Mouse (Mus musculus): ENCODE measurements around the gene Itpa. TPM values are rescaled to one million over a fixed set of nuclear protein-coding genes. Genes with fewer than 3 reads are reported as not detected.

Itpa gene
- polyA plus RNA-seq, 1 experiment = 26.1 TPM

DNA sequence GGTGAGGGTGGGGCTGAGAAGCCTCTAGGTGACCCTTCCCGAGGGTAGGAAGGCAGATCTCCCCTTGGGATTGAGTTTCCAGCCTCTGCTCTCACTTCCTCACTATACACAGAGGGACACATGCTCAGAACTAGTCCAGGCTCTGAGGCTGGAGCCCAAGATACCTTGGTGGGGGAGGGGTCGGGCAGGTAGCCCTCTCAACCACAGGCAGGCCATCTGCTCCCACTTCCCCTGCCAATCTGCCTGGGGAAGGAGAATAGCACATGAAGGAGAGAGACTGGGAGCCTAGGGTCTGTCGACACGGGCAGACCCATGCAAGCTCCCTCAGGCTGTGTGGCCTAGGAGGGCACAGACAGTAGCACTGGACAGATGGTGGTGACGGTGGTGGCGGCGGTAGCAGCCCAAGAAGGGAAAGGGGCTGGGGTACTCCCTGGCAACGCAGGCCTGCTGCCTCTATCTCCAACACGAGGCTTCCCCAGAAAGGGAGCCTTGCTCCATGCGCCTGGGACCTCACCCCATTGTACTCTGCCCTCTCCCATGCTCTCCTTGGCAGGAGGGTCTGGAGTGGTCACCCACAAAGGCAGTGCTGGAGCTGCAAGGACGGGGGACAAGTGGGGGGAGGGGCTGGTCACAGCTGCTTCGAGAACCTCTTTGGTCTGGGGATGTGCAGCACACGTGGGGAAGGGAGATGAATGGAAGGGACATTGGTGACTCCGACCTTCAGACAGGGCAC lies 33.2 kb upstream of the Itpa start:
- H3K36me3 ChIP-seq (ENCODE audit: control insufficient read depth, insufficient read depth, low read length) = no peaks in the 10 kb centered on the region
- no peaks in the 10 kb centered on the region for H3K27me3 ChIP-seq (ENCODE audit: control insufficient read depth, insufficient read depth, low read length)
- no peak overlapping the region for H3K4me3 ChIP-seq (ENCODE audit: control insufficient read depth, low read depth, low read length)
- H3K4me1 ChIP-seq (ENCODE audit: control insufficient read depth, insufficient read depth, low read length) = peaks cover 12% of the 10 kb centered on the region
- TF ChIP-seq CTCF (IDR thresholded peaks at IDR 0.05; ENCODE audit: control insufficient read depth, insufficient read depth, insufficient replicate concordance, low read depth, low read length) (no peak), POLR2A (IDR thresholded peaks at IDR 0.05; ENCODE audit: control insufficient read depth, low read depth, low read length) (no peak)
- no peak overlapping the region for H3K27ac ChIP-seq (ENCODE audit: control insufficient read depth, insufficient read depth, low read depth, low read length)

- H3K4me3 ChIP-seq (ENCODE audit: control insufficient read depth, low read depth, low read length) = peak overlapping the region; percentile 24
- peaks cover 12% of the 10 kb centered on the region for H3K4me1 ChIP-seq (ENCODE audit: control insufficient read depth, insufficient read depth, low read length)
- H3K27me3 ChIP-seq (ENCODE audit: control insufficient read depth, insufficient read depth, low read length) = no peaks in the 10 kb centered on the region
- no peaks in the 10 kb centered on the region for H3K36me3 ChIP-seq (ENCODE audit: control insufficient read depth, insufficient read depth, low read length)
- TF ChIP-seq CTCF (IDR thresholded peaks at IDR 0.05; ENCODE audit: control insufficient read depth, insufficient read depth, insufficient replicate concordance, low read depth, low read length) = no peak
- H3K27ac ChIP-seq (ENCODE audit: control insufficient read depth, insufficient read depth, low read depth, low read length) = no peak overlapping the region
Measured at GRCm38 (mm10) chr2:130634739-130635411, 32.5 kb upstream of the Itpa start.

- H3K27me3 ChIP-seq (ENCODE audit: control insufficient read depth, insufficient read depth, low read length) = no peaks in the 10 kb centered on the region
- H3K36me3 ChIP-seq (ENCODE audit: control insufficient read depth, insufficient read depth, low read length) = no peaks in the 10 kb centered on the region
- no peak overlapping the region for H3K4me3 ChIP-seq (ENCODE audit: control insufficient read depth, low read depth, low read length)
- TF ChIP-seq CTCF (IDR thresholded peaks at IDR 0.05; ENCODE audit: control insufficient read depth, insufficient read depth, insufficient replicate concordance, low read depth, low read length) (no peak), POLR2A (IDR thresholded peaks at IDR 0.05; ENCODE audit: control insufficient read depth, low read depth, low read length) (no peak)
- H3K4me1 ChIP-seq (ENCODE audit: control insufficient read depth, insufficient read depth, low read length) = peaks cover 12% of the 10 kb centered on the region
- no peak overlapping the region for H3K27ac ChIP-seq (ENCODE audit: control insufficient read depth, insufficient read depth, low read depth, low read length)
Measured at GRCm38 (mm10) chr2:130635847-130636246, 31.6 kb upstream of the Itpa start.

DNA sequence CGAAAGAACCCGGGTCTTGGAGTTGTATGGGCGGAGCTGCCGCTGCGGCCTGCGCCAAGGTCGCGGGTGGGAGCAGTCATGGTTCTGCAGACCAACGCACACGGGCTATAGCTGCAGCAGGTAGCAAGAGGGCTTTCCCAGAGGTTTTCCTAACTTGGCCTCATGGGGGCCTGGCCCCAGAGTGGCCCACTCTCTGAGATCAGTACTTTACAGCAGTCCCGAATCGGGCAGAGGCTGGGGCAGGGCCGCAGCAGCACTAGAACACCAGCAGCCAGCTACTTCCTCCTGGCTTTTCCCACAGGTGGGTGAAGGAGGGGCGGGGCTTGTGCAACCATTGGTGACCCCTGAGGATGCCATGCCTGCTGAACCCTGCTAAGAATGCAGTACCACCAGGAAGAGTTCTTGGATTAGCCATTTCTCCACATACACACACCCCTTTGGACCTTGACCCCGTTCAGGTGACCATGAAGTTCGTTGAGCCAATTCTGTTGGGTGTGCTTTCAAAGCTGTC lies 29.3 kb upstream of the Itpa start:
- no peak overlapping the region for H3K27ac ChIP-seq (ENCODE audit: control insufficient read depth, insufficient read depth, low read depth, low read length)
- no peak overlapping the region for H3K4me3 ChIP-seq (ENCODE audit: control insufficient read depth, low read depth, low read length)
- TF ChIP-seq POLR2A (IDR thresholded peaks at IDR 0.05; ENCODE audit: control insufficient read depth, low read depth, low read length) = no peak
- no peak for TF ChIP-seq CTCF (IDR thresholded peaks at IDR 0.05; ENCODE audit: control insufficient read depth, insufficient read depth, insufficient replicate concordance, low read depth, low read length)
- H3K4me1 ChIP-seq (ENCODE audit: control insufficient read depth, insufficient read depth, low read length) = peaks cover 21% of the 10 kb centered on the region
- H3K27me3 ChIP-seq (ENCODE audit: control insufficient read depth, insufficient read depth, low read length) = no peaks in the 10 kb centered on the region
- no peaks in the 10 kb centered on the region for H3K36me3 ChIP-seq (ENCODE audit: control insufficient read depth, insufficient read depth, low read length)

DNA sequence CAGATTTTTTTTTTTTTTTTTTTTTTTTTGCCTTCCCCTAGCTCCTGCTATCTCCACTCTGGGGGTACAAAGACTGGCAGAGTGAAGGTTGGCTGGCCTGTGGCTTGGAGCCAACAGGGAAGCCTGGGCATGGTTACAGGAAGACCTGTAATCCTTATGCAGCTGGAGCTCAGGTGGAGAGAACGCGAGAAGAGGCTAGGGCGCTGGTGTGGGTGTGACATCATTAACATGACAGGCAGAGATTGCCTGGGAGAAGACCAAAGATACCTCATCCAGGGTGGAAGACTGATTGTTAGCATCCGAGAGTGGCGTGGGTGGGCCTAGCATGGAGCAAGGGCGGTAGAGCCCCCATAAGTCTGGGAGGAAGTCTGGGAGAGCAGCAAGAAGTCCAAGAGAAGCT lies 28.1 kb upstream of the Itpa start:
- Histone ChIP-seq H3K27ac (ENCODE audit: control insufficient read depth, insufficient read depth, low read depth, low read length) (no peak overlapping the region), H3K27me3 (ENCODE audit: control insufficient read depth, insufficient read depth, low read length) (no peaks in the 10 kb centered on the region), H3K36me3 (ENCODE audit: control insufficient read depth, insufficient read depth, low read length) (no peaks in the 10 kb centered on the region), H3K4me1 (ENCODE audit: control insufficient read depth, insufficient read depth, low read length) (peaks cover 17% of the 10 kb centered on the region), H3K4me3 (ENCODE audit: control insufficient read depth, low read depth, low read length) (no peak overlapping the region)
- TF ChIP-seq CTCF (IDR thresholded peaks at IDR 0.05; ENCODE audit: control insufficient read depth, insufficient read depth, insufficient replicate concordance, low read depth, low read length) (no peak), POLR2A (IDR thresholded peaks at IDR 0.05; ENCODE audit: control insufficient read depth, low read depth, low read length) (no peak)

DNA sequence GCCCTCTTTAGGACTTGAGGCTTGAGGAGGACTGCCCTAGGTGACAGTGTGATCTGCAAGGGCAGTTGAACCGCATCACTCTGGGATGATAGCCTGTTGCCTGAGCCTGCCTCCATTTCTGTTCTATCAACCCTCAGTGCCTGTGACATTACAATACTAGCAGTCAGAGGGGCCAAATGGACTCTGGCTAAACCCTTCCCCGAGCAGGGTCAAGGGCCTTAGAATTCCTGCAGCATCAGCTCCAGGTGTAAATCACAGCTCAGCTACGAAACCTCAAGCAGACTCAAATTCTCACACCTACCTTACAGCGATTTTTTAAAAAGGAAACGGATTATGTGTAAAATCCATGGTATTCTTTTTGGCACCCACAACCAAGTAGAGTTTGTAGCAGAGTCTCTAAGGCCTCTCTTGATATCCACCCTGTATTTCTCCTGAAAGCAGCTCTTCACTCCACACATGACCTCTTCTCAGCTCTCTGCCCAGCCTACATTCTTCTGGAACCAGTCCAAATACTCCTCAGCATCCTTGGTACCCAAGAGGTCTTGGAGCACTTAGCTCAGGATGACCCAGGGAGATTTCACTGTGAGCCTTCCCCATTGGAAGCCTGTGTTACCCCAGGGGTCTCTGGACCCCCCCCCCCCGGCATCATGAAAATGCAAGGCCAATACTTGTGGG lies 25.9 kb upstream of the Itpa start:
- Histone ChIP-seq H3K27me3 (ENCODE audit: control insufficient read depth, insufficient read depth, low read length) (no peaks in the 10 kb centered on the region), H3K4me1 (ENCODE audit: control insufficient read depth, insufficient read depth, low read length) (peaks cover 12% of the 10 kb centered on the region), H3K4me3 (ENCODE audit: control insufficient read depth, low read depth, low read length) (no peak overlapping the region), H3K36me3 (ENCODE audit: control insufficient read depth, insufficient read depth, low read length) (no peaks in the 10 kb centered on the region), H3K27ac (ENCODE audit: control insufficient read depth, insufficient read depth, low read depth, low read length) (no peak overlapping the region)
- TF ChIP-seq CTCF (IDR thresholded peaks at IDR 0.05; ENCODE audit: control insufficient read depth, insufficient read depth, insufficient replicate concordance, low read depth, low read length) (no peak), POLR2A (IDR thresholded peaks at IDR 0.05; ENCODE audit: control insufficient read depth, low read depth, low read length) (no peak)

GRCm38 (mm10) chr2:130642197-130642660 lies 25.2 kb upstream of the Itpa start:
- TF ChIP-seq POLR2A (IDR thresholded peaks at IDR 0.05; ENCODE audit: control insufficient read depth, low read depth, low read length) (no peak), CTCF (IDR thresholded peaks at IDR 0.05; ENCODE audit: control insufficient read depth, insufficient read depth, insufficient replicate concordance, low read depth, low read length) (no peak)
- Histone ChIP-seq H3K27ac (ENCODE audit: control insufficient read depth, insufficient read depth, low read depth, low read length) (no peak overlapping the region), H3K4me3 (ENCODE audit: control insufficient read depth, low read depth, low read length) (peak overlapping the region; percentile 87), H3K36me3 (ENCODE audit: control insufficient read depth, insufficient read depth, low read length) (no peaks in the 10 kb centered on the region), H3K4me1 (ENCODE audit: control insufficient read depth, insufficient read depth, low read length) (peaks cover 12% of the 10 kb centered on the region), H3K27me3 (ENCODE audit: control insufficient read depth, insufficient read depth, low read length) (no peaks in the 10 kb centered on the region)

All from testis, adult 2 months (tissue).